Mouse (Mus musculus) frontal cortex, postnatal 36 days (tissue): ENCODE data around the gene Nova2.

Experiments used
- DNase-seq, 2 experiments: peaks; one replicate each; pipeline ENCODE4 v3.0.0; 2022; ENCODE audit warnings: low spot score in 2 of 2

Nova2 gene

GRCm38 (mm10) chr7:18925162-18925938 is at the start of gene Nova2:
TSS of gene Nova2 (plus strand) at chr7:18925888.
- DNase-seq: peak; percentile 95 to 98

- no peak for DNase-seq
These were observed 47.0 kb upstream of the Nova2 start for GRCm38 (mm10) chr7:18878691-18879090.

- no peak for DNase-seq
These were observed 41.5 kb upstream of the Nova2 start for GRCm38 (mm10) chr7:18883991-18884744.

- DNase-seq: no peak
These were observed 40.8 kb upstream of the Nova2 start for GRCm38 (mm10) chr7:18884745-18885422.

- no peak for DNase-seq
These were observed 38.7 kb upstream of the Nova2 start for GRCm38 (mm10) chr7:18886963-18887362.

- no peak for DNase-seq
These were observed 34.8 kb upstream of the Nova2 start for GRCm38 (mm10) chr7:18890848-18891247.

GRCm38 (mm10) chr7:18891872-18892599 is 33.7 kb upstream of the Nova2 start:
- DNase-seq: peak; percentile 92

- DNase-seq: no peak
These were observed 32.7 kb upstream of the Nova2 start for GRCm38 (mm10) chr7:18893009-18893408.

GRCm38 (mm10) chr7:18893651-18894430 is 31.8 kb upstream of the Nova2 start:
- DNase-seq: peak; percentile 26 to 31

- peak; percentile 39 to 56 for DNase-seq
These were observed 29.2 kb upstream of the Nova2 start for GRCm38 (mm10) chr7:18896536-18896935.

GRCm38 (mm10) chr7:18900513-18900912 is 25.2 kb upstream of the Nova2 start:
- no peak for DNase-seq

GRCm38 (mm10) chr7:18902486-18902885 is 23.2 kb upstream of the Nova2 start:
- no peak for DNase-seq

GRCm38 (mm10) chr7:18904971-18905370 is 20.7 kb upstream of the Nova2 start:
- no peak for DNase-seq

- no peak for DNase-seq
These were observed 15.9 kb upstream of the Nova2 start for GRCm38 (mm10) chr7:18909797-18910196.

- peak; percentile 97 to 99 for DNase-seq
These were observed 15.4 kb upstream of the Nova2 start, which contains the start of gene Ccdc61 for GRCm38 (mm10) chr7:18910241-18910831. TSS of gene Ccdc61 (minus strand) at chr7:18910415.

GRCm38 (mm10) chr7:18916254-18916653 is 9.4 kb upstream of the Nova2 start:
- no peak for DNase-seq

GRCm38 (mm10) chr7:18917931-18918330 is 7.8 kb upstream of the Nova2 start:
- DNase-seq: peak in 1 of 2 experiments; percentile 20

GRCm38 (mm10) chr7:18921069-18921468 is 4.6 kb upstream of the Nova2 start:
- peak; percentile 83 to 86 for DNase-seq

- DNase-seq: peak; percentile 84 to 92
These were observed 2.9 kb upstream of the Nova2 start for GRCm38 (mm10) chr7:18922807-18923206.

GRCm38 (mm10) chr7:18923267-18923666 is 2.4 kb upstream of the Nova2 start:
- DNase-seq: peak in 1 of 2 experiments; percentile 71
